Mouse (Mus musculus): ENCODE results near the gene Lactb. TPM values are rescaled to one million over a fixed set of nuclear protein-coding genes. Genes with fewer than 3 reads are reported as not detected.

Gene Lactb
- polyA plus RNA-seq, 1 experiment: 6.6 TPM

DNA sequence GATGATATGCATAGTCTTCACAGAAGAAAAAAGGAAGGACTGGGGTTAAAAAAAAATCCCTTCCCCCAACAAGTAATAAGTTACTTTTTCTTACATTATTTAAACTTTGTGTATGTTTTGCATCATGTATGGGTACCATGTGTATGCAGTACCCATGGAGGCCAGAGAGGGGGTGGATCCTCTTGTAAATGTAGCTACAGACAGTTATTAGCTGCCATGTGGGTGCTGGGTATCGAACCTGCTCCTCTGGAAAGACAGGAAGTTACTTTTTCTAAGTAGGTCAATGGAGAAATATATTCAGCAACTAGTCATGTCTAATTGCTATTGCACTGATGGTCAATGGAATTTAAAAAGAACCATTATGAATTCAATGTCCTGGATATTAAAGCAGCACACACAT lies 3.2 kb upstream of the Lactb start:
- Histone ChIP-seq H3ac (ENCODE audit: control insufficient read depth, insufficient read length) (no peak overlapping the region), H3K4me3 (no peak overlapping the region), H3K36me3 (ENCODE audit: control insufficient read depth, insufficient read depth) (no peaks in the 10 kb centered on the region), H3K4me2 (ENCODE audit: low read depth) (no peak overlapping the region), H3K27me3 (ENCODE audit: control insufficient read depth, insufficient read depth, insufficient read length) (no peaks in the 10 kb centered on the region), H3K79me2 (ENCODE audit: control insufficient read depth, insufficient read depth) (no peaks in the 10 kb centered on the region)
- no peak for TF ChIP-seq POLR2AphosphoS2 (IDR thresholded peaks at IDR 0.05; ENCODE audit: insufficient read length, low read depth)
- no peak for TF ChIP-seq MYOD1 (IDR thresholded peaks at IDR 0.05; ENCODE audit: control insufficient read depth in 1 of 3, insufficient read length in 2 of 3, low read depth in 2 of 3)
- TF ChIP-seq POLR2A (IDR thresholded peaks at IDR 0.05; ENCODE audit: insufficient read length, low read depth): no peak
- TF ChIP-seq MAX (IDR thresholded peaks at IDR 0.05; ENCODE audit: low read depth): no peak

DNA sequence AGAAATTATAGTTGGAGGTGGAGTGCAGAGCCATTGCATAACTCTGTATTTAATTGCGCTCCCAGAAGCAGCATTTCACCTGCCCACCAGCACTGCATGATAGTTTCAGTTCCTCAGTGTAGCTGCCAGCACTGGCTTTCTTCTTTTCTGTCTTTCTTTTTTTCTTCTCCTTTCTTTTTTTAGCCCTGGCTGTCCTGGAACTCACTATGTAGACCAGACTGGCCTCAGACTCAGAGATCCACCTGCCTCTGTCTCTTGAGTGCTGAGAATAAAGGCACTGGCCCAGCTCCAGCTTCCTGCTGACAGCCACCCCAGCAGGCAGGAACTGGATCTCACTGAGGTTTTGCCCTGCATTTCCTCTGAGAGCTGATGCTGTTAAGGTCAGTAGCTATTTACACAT lies 2.7 kb upstream of the Lactb start:
- H3K27me3 ChIP-seq (ENCODE audit: control insufficient read depth, insufficient read depth, insufficient read length): no peaks in the 10 kb centered on the region
- H3ac ChIP-seq (ENCODE audit: control insufficient read depth, insufficient read length): no peak overlapping the region
- no peaks in the 10 kb centered on the region for H3K79me2 ChIP-seq (ENCODE audit: control insufficient read depth, insufficient read depth)
- no peak overlapping the region for H3K4me2 ChIP-seq (ENCODE audit: low read depth)
- no peak overlapping the region for H3K4me3 ChIP-seq
- no peaks in the 10 kb centered on the region for H3K36me3 ChIP-seq (ENCODE audit: control insufficient read depth, insufficient read depth)
- TF ChIP-seq MYOD1 (IDR thresholded peaks at IDR 0.05; ENCODE audit: control insufficient read depth in 1 of 3, insufficient read length in 2 of 3, low read depth in 2 of 3) (peak in 1 of 3 experiments; percentile 19), TCF3 (IDR thresholded peaks at IDR 0.05; ENCODE audit: insufficient read length, low read depth) (no peak)

DNA sequence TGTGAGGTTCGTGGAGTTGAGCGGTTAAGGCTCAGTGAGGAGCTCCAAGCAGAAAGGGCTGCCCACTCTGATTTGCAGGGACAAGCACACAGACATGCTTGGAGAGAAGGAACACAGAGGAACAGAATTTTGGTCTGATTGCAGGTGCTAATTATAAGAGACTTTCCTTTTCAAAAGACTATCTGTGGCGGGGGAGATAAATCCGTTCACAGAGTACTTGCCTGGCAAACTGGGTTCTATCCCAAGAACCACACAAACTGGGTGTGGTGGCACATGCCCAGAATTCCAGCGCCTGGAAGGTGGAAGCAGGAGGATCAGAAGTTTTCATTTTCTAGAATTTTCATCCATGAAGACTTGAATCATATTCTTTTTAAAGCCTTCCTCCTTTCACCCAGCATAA lies 1.8 kb upstream of the Lactb start:
- H3K36me3 ChIP-seq (ENCODE audit: control insufficient read depth, insufficient read depth): no peaks in the 10 kb centered on the region
- no peaks in the 10 kb centered on the region for H3K27me3 ChIP-seq (ENCODE audit: control insufficient read depth, insufficient read depth, insufficient read length)
- H3ac ChIP-seq (ENCODE audit: control insufficient read depth, insufficient read length): no peak overlapping the region
- TF ChIP-seq POLR2AphosphoS2 (IDR thresholded peaks at IDR 0.05; ENCODE audit: insufficient read length, low read depth) (no peak), REST (IDR thresholded peaks at IDR 0.05; ENCODE audit: insufficient read depth, insufficient read length) (no peak)
- H3K4me3 ChIP-seq: no peak overlapping the region
- H3K4me2 ChIP-seq (ENCODE audit: low read depth): peak overlapping the region; percentile 21
- H3K79me2 ChIP-seq (ENCODE audit: control insufficient read depth, insufficient read depth): no peaks in the 10 kb centered on the region

DNA sequence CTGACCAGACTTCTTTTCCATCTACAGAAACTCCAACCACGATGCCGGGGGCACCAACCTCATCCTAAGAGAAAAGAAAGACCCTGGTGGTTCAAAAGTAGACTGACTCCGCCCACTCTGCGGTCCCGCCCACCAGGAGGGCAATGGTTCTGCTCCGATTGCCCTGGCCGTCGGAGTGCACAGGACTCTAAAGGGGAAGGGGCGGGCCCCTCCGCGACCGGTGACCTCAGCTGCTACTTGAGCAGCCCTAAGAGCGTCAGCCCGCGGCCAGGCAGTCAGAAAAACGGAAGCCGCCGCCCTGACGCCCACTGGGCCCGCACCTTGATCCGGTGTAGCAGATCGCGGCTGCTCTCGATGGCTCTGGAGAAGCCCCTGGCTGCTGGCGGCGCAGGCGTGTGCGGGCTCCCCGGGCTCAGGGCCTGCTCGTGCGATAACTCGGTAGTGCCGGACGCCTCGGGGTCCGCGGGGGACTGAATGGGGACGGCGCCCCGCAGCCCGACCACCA lies 511 bp downstream of the Lactb start:
- Histone ChIP-seq H3K4me3 (peak overlapping the region; percentile 28), H3K4me2 (ENCODE audit: low read depth) (peak overlapping the region; percentile 75), H3K36me3 (ENCODE audit: control insufficient read depth, insufficient read depth) (peaks cover 6% of the 10 kb centered on the region), H3K27me3 (ENCODE audit: control insufficient read depth, insufficient read depth, insufficient read length) (no peaks in the 10 kb centered on the region), H3K79me2 (ENCODE audit: control insufficient read depth, insufficient read depth) (no peaks in the 10 kb centered on the region), H3ac (ENCODE audit: control insufficient read depth, insufficient read length) (peak overlapping the region; percentile 39)
- TF ChIP-seq TCF3 (IDR thresholded peaks at IDR 0.05; ENCODE audit: insufficient read length, low read depth) (no peak), MYOG (IDR thresholded peaks at IDR 0.05; ENCODE audit: control insufficient read depth in 1 of 3, insufficient read depth in 1 of 3, insufficient read length in 2 of 3, low read depth in 2 of 3) (no peak), POLR2A (IDR thresholded peaks at IDR 0.05; ENCODE audit: insufficient read length, low read depth) (no peak), MYOD1 (IDR thresholded peaks at IDR 0.05; ENCODE audit: control insufficient read depth in 1 of 3, insufficient read length in 2 of 3, low read depth in 2 of 3) (no peak), REST (IDR thresholded peaks at IDR 0.05; ENCODE audit: insufficient read depth, insufficient read length) (no peak), TCF12 (IDR thresholded peaks at IDR 0.05; ENCODE audit: insufficient read depth, poor library complexity, severe bottlenecking) (no peak)

- TF ChIP-seq USF1 (IDR thresholded peaks at IDR 0.05; ENCODE audit: low read depth) (no peak), E2F4 (IDR thresholded peaks at IDR 0.05; ENCODE audit: insufficient read depth) (no peak)
- H3K4me2 ChIP-seq (ENCODE audit: low read depth): no peak overlapping the region
- no peaks in the 10 kb centered on the region for H3K79me2 ChIP-seq (ENCODE audit: control insufficient read depth, insufficient read depth)
- peaks cover 6% of the 10 kb centered on the region for H3K36me3 ChIP-seq (ENCODE audit: control insufficient read depth, insufficient read depth)
- H3K4me3 ChIP-seq: no peak overlapping the region
- H3K27me3 ChIP-seq (ENCODE audit: control insufficient read depth, insufficient read depth, insufficient read length): no peaks in the 10 kb centered on the region
- H3ac ChIP-seq (ENCODE audit: control insufficient read depth, insufficient read length): no peak overlapping the region
Observed at GRCm38 (mm10) chr9:66971116-66971515, 4.2 kb downstream of the Lactb start.

- Histone ChIP-seq H3K27me3 (ENCODE audit: control insufficient read depth, insufficient read depth, insufficient read length) (no peaks in the 10 kb centered on the region), H3K36me3 (ENCODE audit: control insufficient read depth, insufficient read depth) (peaks cover 6% of the 10 kb centered on the region), H3K4me2 (ENCODE audit: low read depth) (no peak overlapping the region), H3K79me2 (ENCODE audit: control insufficient read depth, insufficient read depth) (no peaks in the 10 kb centered on the region), H3ac (ENCODE audit: control insufficient read depth, insufficient read length) (no peak overlapping the region), H3K4me3 (no peak overlapping the region)
- TF ChIP-seq MYOG (IDR thresholded peaks at IDR 0.05; ENCODE audit: control insufficient read depth in 1 of 3, insufficient read depth in 1 of 3, insufficient read length in 2 of 3, low read depth in 2 of 3) (no peak), CEBPB (IDR thresholded peaks at IDR 0.05; ENCODE audit: insufficient read depth, poor library complexity, severe bottlenecking) (no peak), REST (IDR thresholded peaks at IDR 0.05; ENCODE audit: insufficient read depth, insufficient read length) (no peak), MAX (IDR thresholded peaks at IDR 0.05; ENCODE audit: low read depth) (no peak), MYOD1 (IDR thresholded peaks at IDR 0.05; ENCODE audit: control insufficient read depth in 1 of 3, insufficient read length in 2 of 3, low read depth in 2 of 3) (no peak), POLR2AphosphoS2 (IDR thresholded peaks at IDR 0.05; ENCODE audit: insufficient read length, low read depth) (no peak), SRF (IDR thresholded peaks at IDR 0.05; ENCODE audit: control insufficient read depth, insufficient read length, low read depth) (no peak), E2F4 (IDR thresholded peaks at IDR 0.05; ENCODE audit: insufficient read depth) (no peak)
Observed at GRCm38 (mm10) chr9:66967492-66967891, 7.8 kb downstream of the Lactb start.

All from myocyte (in vitro differentiated cells).